10 mouse cellular contexts compared by ENCODE assay signal in the genomic region with DNA sequence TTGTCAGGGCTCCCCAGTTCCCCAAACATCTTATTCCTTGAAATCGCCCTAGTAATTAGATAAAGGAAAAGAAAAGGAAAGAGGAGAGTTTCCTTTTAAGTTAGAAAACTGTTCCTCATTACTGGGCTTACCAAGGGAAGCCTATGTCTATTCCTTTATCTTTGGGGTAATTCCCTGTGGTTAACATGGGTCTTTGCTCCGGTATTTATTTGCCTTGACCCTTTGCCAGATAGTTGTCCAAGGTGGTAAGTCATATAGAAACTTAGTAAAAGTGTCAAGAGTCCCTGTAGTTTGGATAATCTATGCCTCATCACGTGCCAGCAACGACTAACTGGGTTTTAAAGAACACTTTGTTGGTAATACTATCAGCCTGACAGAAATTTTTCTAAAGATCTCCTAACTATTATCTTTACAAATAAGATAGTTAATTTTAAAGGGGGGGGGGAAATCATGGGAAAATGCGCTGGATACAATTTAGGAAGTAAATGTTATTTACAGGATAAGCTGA. TPM values are rescaled to one million over a fixed set of nuclear protein-coding genes. Genes with fewer than 3 reads are reported as not detected.
DNase-seq lines count a peak whose midpoint lies in the region; ATAC-seq and TF ChIP-seq lines count a peak whose summit lies in the region.
"Had no signal": no experiment of that assay in that cellular context is flagged by ENCODE, and none has a peak within 500 bp of the region (broad histone marks: within the 10 kb centered on the region; RNA-seq: fewer than 3 reads in every experiment).

No protein-coding gene starts in this region.

- no peak overlapping the region for H3K9ac ChIP-seq in lung, postnatal 0 days (replicated peaks; ENCODE audit: low read depth)
- H3K9ac ChIP-seq in forebrain, postnatal 0 days: no peak overlapping the region
- H3K9ac ChIP-seq in liver, embryonic 12.5 days: peak overlapping the region; percentile 57; the same call in 1 of the 2 replicates
- peak overlapping the region; percentile 77 for H3K9ac ChIP-seq in stomach, embryonic 16.5 days (ENCODE audit: low read length)

- peak overlapping the region; percentile 88; the same call in 1 of the 2 replicates for H3K4me2 ChIP-seq in lung, postnatal 0 days (replicated peaks; ENCODE audit: low read depth, low read length)
- peak overlapping the region; percentile 99; the same call in 1 of the 2 replicates for H3K4me2 ChIP-seq in forebrain, postnatal 0 days (ENCODE audit: low read depth)
- peak overlapping the region; percentile 81 for H3K4me2 ChIP-seq in liver, embryonic 12.5 days
- H3K4me2 ChIP-seq in stomach, embryonic 16.5 days (ENCODE audit: low read depth, low read length): peak overlapping the region; percentile 91

- no peak for DNase-seq in lung, postnatal 0 days (ENCODE audit: low spot score)
- DNase-seq in lung, postnatal 36 days: no peak
- DNase-seq in forebrain, postnatal 0 days: peak; percentile 2
- no peak for DNase-seq in frontal cortex, postnatal 25 days (ENCODE audit: low spot score in 2 of 2)
- DNase-seq in right cerebral cortex, adult 2 months (ENCODE audit: low spot score in 2 of 2): no peak
- DNase-seq in layer of hippocampus, postnatal 10 days (ENCODE audit: low spot score in 2 of 2): no peak
- DNase-seq: cerebellum, adult 18-20 months had no signal

- H3K36me3 ChIP-seq in lung, postnatal 0 days (ENCODE audit: insufficient read depth, low read length): no peaks in the 10 kb centered on the region
- no peaks in the 10 kb centered on the region for H3K36me3 ChIP-seq in forebrain, postnatal 0 days (ENCODE audit: insufficient read depth)
- no peaks in the 10 kb centered on the region for H3K36me3 ChIP-seq in liver, embryonic 12.5 days
- H3K36me3 ChIP-seq in stomach, embryonic 16.5 days (ENCODE audit: control insufficient read depth, insufficient read depth, low read length): no peaks in the 10 kb centered on the region

- H3K27me3 ChIP-seq in lung, postnatal 0 days (replicated peaks; ENCODE audit: insufficient read depth, low read length): peaks cover 22% of the 10 kb centered on the region
- H3K27me3 ChIP-seq in forebrain, postnatal 0 days (ENCODE audit: insufficient read depth, low read length): peaks cover 33% of the 10 kb centered on the region
- H3K27me3 ChIP-seq in liver, embryonic 12.5 days (replicated peaks): peaks cover 34% of the 10 kb centered on the region
- peaks cover 9% of the 10 kb centered on the region for H3K27me3 ChIP-seq in stomach, embryonic 16.5 days (ENCODE audit: control insufficient read depth, insufficient read depth, low read length)

- ATAC-seq in lung, postnatal 0 days: no peak
- ATAC-seq in forebrain, postnatal 0 days: no peak
- ATAC-seq in liver, embryonic 12.5 days: no peak
- ATAC-seq in stomach, embryonic 16.5 days (ENCODE audit: insufficient read depth, low FRiP score): no peak

- no peaks in the 10 kb centered on the region for H3K9me3 ChIP-seq in lung, postnatal 0 days (ENCODE audit: low read length)
- H3K9me3 ChIP-seq in forebrain, postnatal 0 days (ENCODE audit: low read length): no peaks in the 10 kb centered on the region
- no peaks in the 10 kb centered on the region for H3K9me3 ChIP-seq in liver, embryonic 12.5 days (replicated peaks)
- no peaks in the 10 kb centered on the region for H3K9me3 ChIP-seq in stomach, embryonic 16.5 days (replicated peaks; ENCODE audit: control insufficient read depth, low read length)

- TF ChIP-seq EP300 in lung, postnatal 0 days (IDR thresholded peaks at IDR 0.05): no peak

- 38% methylated on average over 5 of the region's 5 CpGs for WGBS in lung, postnatal 0 days
- WGBS in forebrain, postnatal 0 days: 23% methylated on average over 5 of the region's 5 CpGs
- 25% methylated on average over 5 of the region's 5 CpGs for WGBS in liver, embryonic 12.5 days (ENCODE audit: insufficient replicate concordance)
- 27% methylated on average over 5 of the region's 5 CpGs for WGBS in stomach, embryonic 16.5 days

- peaks cover 16% of the 10 kb centered on the region for H3K4me1 ChIP-seq in lung, postnatal 0 days (ENCODE audit: insufficient read depth, low read depth, low read length)
- no peaks in the 10 kb centered on the region; the same call in none of the 2 replicates for H3K4me1 ChIP-seq in forebrain, postnatal 0 days (ENCODE audit: insufficient read depth)
- H3K4me1 ChIP-seq in liver, embryonic 12.5 days: peaks cover 19% of the 10 kb centered on the region
- peaks cover 4% of the 10 kb centered on the region for H3K4me1 ChIP-seq in stomach, embryonic 16.5 days (ENCODE audit: control insufficient read depth, insufficient read depth, low read length)

- H3K27ac ChIP-seq in lung, postnatal 0 days (ENCODE audit: low read length): no peak overlapping the region
- H3K27ac ChIP-seq in forebrain, postnatal 0 days (ENCODE audit: low read depth, low read length): no peak overlapping the region
- no peak overlapping the region for H3K27ac ChIP-seq in liver, embryonic 12.5 days
- no peak overlapping the region for H3K27ac ChIP-seq in stomach, embryonic 16.5 days (ENCODE audit: low read length)

- no peak overlapping the region for H3K4me3 ChIP-seq in lung, postnatal 0 days (ENCODE audit: low read depth, low read length)
- peak overlapping the region; percentile 43 for H3K4me3 ChIP-seq in forebrain, postnatal 0 days (ENCODE audit: low read depth, low read length)
- peak overlapping the region; percentile 55 for H3K4me3 ChIP-seq in liver, embryonic 12.5 days
- H3K4me3 ChIP-seq in stomach, embryonic 16.5 days (replicated peaks; ENCODE audit: low read length): peak overlapping the region; percentile 62

- no peak for TF ChIP-seq CTCF in lung, postnatal 0 days (IDR thresholded peaks at IDR 0.05)
- TF ChIP-seq CTCF in forebrain, postnatal 0 days (IDR thresholded peaks at IDR 0.05; ENCODE audit: low read depth): no peak

RNA-seq across cellular contexts. Expression of a gene that starts 0.4 kb away (rescaled TPM):
- polyA plus RNA-seq in lung, postnatal 0 days (2015; fragmentation: Nextera tagmentation; extraction: Ambion mirVana): not detected in 2 replicates
- total RNA-seq in forebrain, postnatal 0 days (2014; rRNA removed): 0.15 TPM in 1 of 2 replicates, not detected in the other
- polyA plus RNA-seq in forebrain, postnatal 0 days (2015; fragmentation: Nextera tagmentation; extraction: Ambion mirVana): 0.49 and 0.51 TPM in 2 replicates
- 0.12 and 0.77 TPM in 2 replicates for polyA plus RNA-seq in liver, embryonic 12.5 days (2016; fragmentation: Nextera tagmentation; extraction: Ambion mirVana)
- polyA plus RNA-seq in stomach, embryonic 16.5 days (2015; fragmentation: Nextera tagmentation; extraction: Ambion mirVana): 0.15 TPM in 1 of 2 replicates, not detected in the other
- total RNA-seq in layer of hippocampus, postnatal 10 days (2021): under 1 TPM in 1 of 2 experiments, not detected in 1; 0.32 TPM
- total RNA-seq: megakaryocyte, adult 5-6 weeks had no signal

RNA-seq across cellular contexts. Expression of a gene that starts 1.7 kb away (rescaled TPM):
- 0.25 and 0.26 TPM in 2 replicates for polyA plus RNA-seq in lung, postnatal 0 days (2015; fragmentation: Nextera tagmentation; extraction: Ambion mirVana)
- 0.77 and 1.7 TPM in 2 replicates for total RNA-seq in forebrain, postnatal 0 days (2014; rRNA removed)
- 0.13 and 0.27 TPM in 2 replicates for polyA plus RNA-seq in forebrain, postnatal 0 days (2015; fragmentation: Nextera tagmentation; extraction: Ambion mirVana)
- 0.62 and 0.87 TPM in 2 replicates for polyA plus RNA-seq in liver, embryonic 12.5 days (2016; fragmentation: Nextera tagmentation; extraction: Ambion mirVana)
- 0.97 and 1.1 TPM in 2 replicates for polyA plus RNA-seq in stomach, embryonic 16.5 days (2015; fragmentation: Nextera tagmentation; extraction: Ambion mirVana)
- total RNA-seq in layer of hippocampus, postnatal 10 days (2021): under 1 TPM; 0.18 to 0.27 TPM
- total RNA-seq: megakaryocyte, adult 5-6 weeks had no signal

Comparison
In these comparisons a context has a peak if more than half of its experiments do, and no peak if none do; other contexts are left out.
1. H3K9ac ChIP-seq: peak in liver, embryonic 12.5 days (single experiment) and stomach, embryonic 16.5 days (single experiment); none in lung, postnatal 0 days (single experiment) and forebrain, postnatal 0 days (single experiment).
2. Peak in every context shown above with its lines, with median percentiles within 50 percentile points of each other: H3K4me2 ChIP-seq.